Mouse (Mus musculus): ENCODE data around the gene Mier1. TPM values are rescaled to one million over a fixed set of nuclear protein-coding genes. Genes with fewer than 3 reads are reported as not detected.

Gene Mier1
- polyA plus RNA-seq, 1 experiment: 26.7 TPM

DNA sequence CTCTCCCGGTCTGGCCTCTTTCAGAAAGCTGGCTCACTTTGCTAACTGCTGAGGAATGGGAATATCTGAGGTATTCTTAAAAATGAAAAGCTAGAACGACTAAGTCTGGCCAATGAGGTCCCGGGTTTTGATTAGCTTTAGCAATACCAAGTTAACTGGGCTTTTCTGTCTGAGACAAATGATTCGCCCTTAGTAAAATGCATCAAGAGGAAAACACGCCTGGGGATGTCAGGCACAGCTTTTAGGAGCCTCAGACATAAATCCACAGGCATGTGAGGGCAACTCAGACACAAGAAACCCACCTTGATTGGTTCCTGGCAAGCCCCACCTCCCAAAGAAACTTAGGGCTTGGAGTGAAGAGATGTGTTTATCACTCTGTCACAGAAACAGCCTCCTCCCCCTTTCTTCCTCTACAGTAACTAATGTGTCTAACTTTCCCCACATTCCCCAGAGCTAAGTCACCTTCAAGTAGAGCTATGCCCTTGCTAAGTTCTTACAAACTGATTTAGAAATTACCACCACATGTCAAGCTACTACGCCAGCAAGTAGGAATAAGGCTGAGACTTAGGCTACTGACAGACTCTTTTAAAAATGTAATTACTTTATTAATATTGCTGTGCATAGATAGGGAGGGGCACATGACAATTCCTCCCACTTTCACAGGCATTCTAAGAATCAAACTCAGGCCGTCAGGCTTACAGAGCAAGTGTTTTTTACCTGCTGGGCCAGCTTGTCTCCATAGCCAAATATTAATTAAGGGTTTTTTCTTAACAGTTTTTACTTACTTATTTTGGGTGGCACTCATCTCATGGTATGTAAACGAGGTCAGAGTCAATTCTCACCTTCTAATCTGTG lies 74.8 kb downstream of the Mier1 start:
- H3K27ac ChIP-seq (replicated peaks; ENCODE audit: low read depth, low read length): no peak overlapping the region
- no peaks in the 10 kb centered on the region; the same call in 1 of the 2 replicates for H3K4me1 ChIP-seq (ENCODE audit: control insufficient read depth, insufficient read depth, insufficient read length, low read length)
- H3K4me3 ChIP-seq (ENCODE audit: insufficient read depth, low read depth, low read length): no peak overlapping the region

DNA sequence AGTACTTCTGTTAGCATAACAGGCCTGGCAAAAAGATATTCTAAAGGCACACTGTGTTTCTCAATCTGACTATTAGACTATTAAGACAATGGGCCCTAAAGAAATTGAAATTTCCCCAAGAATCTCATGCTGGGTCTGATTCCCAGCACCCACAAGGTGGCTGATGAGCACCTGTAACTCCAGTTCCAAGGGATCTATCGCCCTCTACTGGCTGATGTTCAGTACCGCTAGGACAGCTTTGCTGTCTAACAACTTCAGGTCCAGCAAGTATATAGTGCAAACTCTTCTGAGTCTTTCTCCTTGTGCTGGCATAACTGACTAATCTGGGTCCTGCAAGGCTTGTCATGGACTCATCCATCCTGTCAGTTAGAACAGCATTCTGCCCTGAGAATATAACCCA lies 78.2 kb downstream of the Mier1 start:
- Histone ChIP-seq H3K27ac (replicated peaks; ENCODE audit: low read depth, low read length) (no peak overlapping the region), H3K4me1 (ENCODE audit: control insufficient read depth, insufficient read depth, insufficient read length, low read length) (peaks cover 4% of the 10 kb centered on the region; the same call in 1 of the 2 replicates), H3K4me3 (ENCODE audit: insufficient read depth, low read depth, low read length) (no peak overlapping the region)

DNA sequence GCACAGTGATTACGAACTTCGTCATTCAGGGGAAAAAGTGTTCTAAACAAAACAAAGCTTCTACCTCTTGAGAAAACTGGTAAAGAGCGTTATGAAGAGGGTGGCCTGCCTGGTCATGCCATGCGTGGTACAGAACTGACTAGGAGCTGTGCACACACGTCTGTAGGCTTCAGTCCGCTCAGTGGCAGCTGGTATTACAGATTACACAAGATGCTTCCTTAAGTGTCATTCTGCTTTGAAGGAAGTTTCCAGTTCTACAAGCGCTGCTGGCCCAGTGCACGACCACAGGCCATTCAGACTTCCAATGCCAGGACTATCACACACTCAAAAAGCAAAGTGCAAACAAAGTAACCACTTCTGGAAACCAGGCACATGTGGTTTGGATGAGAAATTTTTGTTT lies 83.2 kb downstream of the Mier1 start:
- H3K4me3 ChIP-seq (ENCODE audit: insufficient read depth, low read depth, low read length): no peak overlapping the region
- peaks cover 4% of the 10 kb centered on the region; the same call in 1 of the 2 replicates for H3K4me1 ChIP-seq (ENCODE audit: control insufficient read depth, insufficient read depth, insufficient read length, low read length)
- H3K27ac ChIP-seq (replicated peaks; ENCODE audit: low read depth, low read length): no peak overlapping the region

DNA sequence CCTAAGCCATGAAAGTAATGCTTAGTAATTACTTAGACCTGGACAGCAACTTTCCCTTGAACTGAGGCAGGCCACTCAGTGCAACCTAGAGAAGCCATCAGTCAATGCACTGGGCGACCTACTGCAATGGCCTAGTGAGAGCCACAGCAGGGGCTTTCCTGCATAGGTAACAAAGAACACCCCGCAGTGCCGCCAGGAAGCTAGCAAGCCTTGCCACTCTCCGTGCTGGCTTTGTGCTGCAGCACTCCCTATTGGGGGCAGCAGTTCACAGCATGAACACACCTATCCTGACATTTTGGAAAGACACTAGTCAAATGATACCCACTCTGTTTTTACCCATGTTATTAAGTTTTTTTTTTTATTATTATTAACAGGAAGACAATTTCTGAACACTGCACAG lies 84.9 kb downstream of the Mier1 start:
- no peak overlapping the region for H3K4me3 ChIP-seq (ENCODE audit: insufficient read depth, low read depth, low read length)
- peaks cover 6% of the 10 kb centered on the region; the same call in 1 of the 2 replicates for H3K4me1 ChIP-seq (ENCODE audit: control insufficient read depth, insufficient read depth, insufficient read length, low read length)
- H3K27ac ChIP-seq (replicated peaks; ENCODE audit: low read depth, low read length): no peak overlapping the region

DNA sequence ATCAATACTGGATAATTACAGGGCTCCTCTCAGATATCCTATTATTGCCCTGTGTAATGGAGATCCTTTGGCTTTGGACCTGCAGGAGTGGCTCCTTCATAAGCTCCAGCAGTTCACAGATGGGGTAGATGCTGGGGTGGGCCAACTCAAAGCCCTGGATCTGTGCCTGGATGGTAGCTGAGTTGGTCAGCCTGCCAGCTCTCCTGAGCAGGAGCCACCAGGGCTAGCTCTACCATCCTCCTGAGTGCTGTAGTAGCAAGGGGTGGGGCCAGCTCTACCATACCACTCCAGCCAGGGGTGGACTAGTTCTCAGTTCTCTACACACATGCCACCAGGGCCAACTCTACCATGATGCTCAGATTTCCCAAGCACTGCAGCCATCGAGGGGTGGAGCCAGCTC lies 85.9 kb downstream of the Mier1 start:
- Histone ChIP-seq H3K4me3 (ENCODE audit: insufficient read depth, low read depth, low read length) (no peak overlapping the region), H3K27ac (replicated peaks; ENCODE audit: low read depth, low read length) (no peak overlapping the region), H3K4me1 (ENCODE audit: control insufficient read depth, insufficient read depth, insufficient read length, low read length) (peaks cover 2% of the 10 kb centered on the region; the same call in 1 of the 2 replicates)

DNA sequence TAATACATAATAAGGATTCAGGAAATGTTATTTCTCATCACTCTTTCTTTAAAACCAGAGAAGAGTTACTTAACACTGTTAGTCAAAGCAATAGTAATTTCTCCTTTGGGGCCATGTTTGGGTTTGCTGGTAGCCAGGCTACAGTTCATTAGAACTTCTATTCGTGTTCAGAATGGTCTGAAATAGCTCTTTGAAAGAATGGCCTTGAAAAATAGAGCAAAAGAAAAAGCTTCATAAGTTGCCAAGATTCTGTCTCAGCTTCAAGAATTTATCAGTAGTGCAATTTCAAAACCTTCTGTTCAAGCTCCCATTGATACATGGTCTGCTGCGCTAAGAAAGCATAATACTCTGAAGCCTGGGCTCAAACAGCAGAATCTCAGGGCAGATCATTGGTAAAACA lies 89.5 kb downstream of the Mier1 start:
- H3K27ac ChIP-seq (replicated peaks; ENCODE audit: low read depth, low read length): no peak overlapping the region
- H3K4me1 ChIP-seq (ENCODE audit: control insufficient read depth, insufficient read depth, insufficient read length, low read length): peaks cover 2% of the 10 kb centered on the region; the same call in 1 of the 2 replicates
- no peak overlapping the region for H3K4me3 ChIP-seq (ENCODE audit: insufficient read depth, low read depth, low read length)

DNA sequence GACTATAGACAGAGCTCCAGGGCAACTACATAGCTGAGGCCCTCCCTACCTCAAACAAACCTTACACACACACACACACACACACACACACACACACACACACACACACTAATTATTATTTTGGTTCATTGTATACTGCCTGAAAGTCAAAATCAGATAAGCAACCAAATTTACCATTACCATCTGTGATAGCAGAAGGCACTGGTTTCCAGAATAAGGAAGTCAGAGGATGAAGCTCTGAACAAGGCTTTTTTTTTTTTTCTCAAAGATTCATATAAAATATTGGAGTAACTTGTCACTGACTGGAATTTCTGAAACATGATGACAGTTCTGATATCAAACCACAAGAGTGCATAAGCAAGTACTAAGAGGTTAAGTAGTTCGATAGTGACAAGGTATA lies 94.4 kb downstream of the Mier1 start:
- no peak overlapping the region for H3K4me3 ChIP-seq (ENCODE audit: insufficient read depth, low read depth, low read length)
- no peaks in the 10 kb centered on the region for H3K4me1 ChIP-seq (ENCODE audit: control insufficient read depth, insufficient read depth, insufficient read length, low read length)
- H3K27ac ChIP-seq (replicated peaks; ENCODE audit: low read depth, low read length): no peak overlapping the region

DNA sequence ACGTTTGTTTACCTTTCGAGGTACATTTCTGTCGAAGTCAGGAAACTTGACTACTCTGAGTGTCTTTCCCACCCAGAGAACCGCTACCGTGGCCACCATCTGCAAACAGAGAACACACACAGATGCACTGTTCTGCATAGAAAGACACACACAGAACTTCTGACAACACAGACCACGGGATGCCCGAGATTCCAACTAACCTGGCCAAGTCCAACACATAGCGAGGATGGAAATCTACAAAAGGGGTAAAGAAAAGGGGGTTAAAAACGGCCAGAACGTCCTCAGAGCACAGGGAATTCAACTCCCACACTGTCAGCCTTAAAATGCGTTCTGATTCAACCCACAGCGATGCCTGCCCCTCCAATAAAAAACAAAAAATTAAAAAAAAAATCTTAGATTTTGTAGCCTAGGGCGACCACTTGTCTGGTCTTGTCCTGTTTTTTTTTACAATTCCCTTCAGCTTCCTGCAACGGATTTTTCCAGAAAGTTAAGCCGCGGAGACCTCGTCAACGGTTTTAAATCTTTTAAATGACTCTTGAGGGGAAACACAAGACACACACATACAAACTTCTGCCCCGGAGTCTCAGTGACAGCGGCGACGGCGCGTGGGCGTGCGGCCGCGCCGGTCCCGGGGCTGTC lies 99.8 kb downstream of the Mier1 start:
- Histone ChIP-seq H3K4me1 (ENCODE audit: control insufficient read depth, insufficient read depth, insufficient read length, low read length) (no peaks in the 10 kb centered on the region), H3K27ac (replicated peaks; ENCODE audit: low read depth, low read length) (peak overlapping the region; percentile 90), H3K4me3 (ENCODE audit: insufficient read depth, low read depth, low read length) (peak overlapping the region; percentile 99)

DNA sequence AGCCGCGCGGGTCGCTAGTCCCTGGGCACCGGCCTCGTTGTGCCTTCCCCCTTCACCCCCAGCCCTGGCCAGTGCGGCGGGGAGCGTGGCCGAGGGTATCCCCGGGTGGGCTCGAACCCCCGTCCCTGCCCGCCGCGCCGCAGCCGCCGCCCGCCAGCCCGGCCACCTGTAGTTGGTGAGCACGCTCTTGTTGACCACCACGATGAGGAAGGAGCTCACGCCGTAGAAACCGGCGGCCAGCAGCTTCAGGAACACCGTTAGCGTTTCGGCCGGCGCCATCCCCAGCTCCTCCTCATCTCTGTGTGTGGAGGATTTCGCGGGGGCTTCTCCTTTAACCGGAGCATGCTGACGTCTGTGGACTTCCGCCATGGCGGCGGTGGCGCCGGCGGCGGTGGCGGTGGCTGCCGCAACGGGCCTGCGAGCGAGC lies 100.3 kb downstream of the Mier1 start:
- Histone ChIP-seq H3K27ac (replicated peaks; ENCODE audit: low read depth, low read length) (peak overlapping the region; percentile 90), H3K4me1 (ENCODE audit: control insufficient read depth, insufficient read depth, insufficient read length, low read length) (no peaks in the 10 kb centered on the region), H3K4me3 (ENCODE audit: insufficient read depth, low read depth, low read length) (peak overlapping the region; percentile 99)

Other genes starting within 250 kb of the Mier1 start
- not detected in 2 replicates for gene Tctex1d1, start 135.8 kb upstream of the Mier1 start, polyA plus RNA-seq (2012; ENCODE audit: insufficient read depth, insufficient read length, missing spikeins)
- gene Insl5, start 87.5 kb upstream of the Mier1 start, polyA plus RNA-seq (2012; ENCODE audit: insufficient read depth, insufficient read length, missing spikeins): not detected in 2 replicates
- 1.2 and 1.5 TPM in 2 replicates for gene Wdr78, start 165 bp downstream of the Mier1 start, polyA plus RNA-seq (2012; ENCODE audit: insufficient read depth, insufficient read length, missing spikeins)
- 2.9 and 3.6 TPM in 2 replicates for gene Slc35d1, start 100.8 kb downstream of the Mier1 start, polyA plus RNA-seq (2012; ENCODE audit: insufficient read depth, insufficient read length, missing spikeins)
- gene 4921539E11Rik, start 176.5 kb downstream of the Mier1 start, polyA plus RNA-seq (2012; ENCODE audit: insufficient read depth, insufficient read length, missing spikeins): not detected in 2 replicates
- gene Oma1, start 199.4 kb downstream of the Mier1 start, polyA plus RNA-seq (2012; ENCODE audit: insufficient read depth, insufficient read length, missing spikeins): 10.6 and 10.7 TPM in 2 replicates